Mouse (Mus musculus): ENCODE data around the gene Mitf. TPM values are rescaled to one million over a fixed set of nuclear protein-coding genes. Genes with fewer than 3 reads are reported as not detected.

Gene Mitf
- polyA plus RNA-seq (2014; fragmentation: Illumina TruSeq; extraction: RNeasy Lipid Tissue Mini Kit (QIAGEN cat#74804)), result 21.2 TPM

DNA sequence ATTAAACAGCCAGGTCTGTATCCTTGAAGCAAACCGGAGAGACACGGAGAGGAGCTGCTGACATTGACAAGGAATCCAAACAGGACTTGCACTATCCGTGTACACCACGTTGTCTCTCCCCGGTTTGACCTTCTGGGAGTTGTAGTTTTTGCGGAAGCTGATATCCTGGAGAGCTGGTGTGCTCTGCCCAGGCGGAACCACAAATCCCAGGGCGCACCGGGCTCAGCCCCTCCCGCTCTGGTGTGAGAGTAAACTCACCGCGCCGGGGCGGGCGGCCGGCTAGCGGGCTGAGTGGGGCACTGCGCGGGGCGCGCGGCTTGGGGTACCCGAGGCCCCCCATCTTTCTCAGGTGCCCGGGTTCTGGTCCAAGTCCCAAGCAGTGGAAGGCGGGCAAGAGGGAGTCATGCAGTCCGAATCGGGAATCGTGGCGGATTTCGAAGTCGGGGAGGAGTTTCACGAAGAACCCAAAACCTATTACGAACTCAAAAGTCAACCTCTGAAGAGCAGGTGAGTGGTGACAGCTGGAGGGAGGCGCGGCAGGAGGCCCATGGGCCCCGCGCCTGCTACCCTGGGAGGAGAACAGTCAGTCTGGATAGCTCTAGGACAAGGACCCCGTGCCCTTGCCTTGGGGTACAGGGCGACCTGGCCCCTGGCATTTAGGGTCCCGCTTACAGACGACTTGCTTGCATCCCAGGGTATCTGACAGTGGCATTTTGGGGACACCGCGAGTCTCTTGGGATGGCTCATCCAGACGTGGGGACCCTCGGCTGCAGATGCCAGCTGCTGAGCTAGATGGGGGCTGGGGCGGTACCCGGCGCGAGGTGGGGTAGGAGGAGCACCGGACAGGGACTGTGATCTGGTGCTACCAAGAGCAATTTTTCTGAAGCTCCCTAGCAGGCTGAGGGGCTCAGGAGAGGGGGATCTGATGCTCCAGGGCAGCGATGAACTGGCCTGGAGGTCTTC, at the start of gene Mitf:
Gene Mitf (plus strand): TSS at position 272 of the 963 bp plus-strand sequence.

Other genes with a start within 250 kb of the Mitf start
- 20.5 TPM for gene Frmd4b, start 189.5 kb upstream of the Mitf start, polyA plus RNA-seq (2014; fragmentation: Illumina TruSeq; extraction: RNeasy Lipid Tissue Mini Kit (QIAGEN cat#74804))